Mouse (Mus musculus): ENCODE results near the gene Plbd2. TPM values are rescaled to one million over a fixed set of nuclear protein-coding genes. Genes with fewer than 3 reads are reported as not detected.

Plbd2 gene
- polyA plus RNA-seq, 1 experiment from 2014 or later: 42.1 TPM

DNA sequence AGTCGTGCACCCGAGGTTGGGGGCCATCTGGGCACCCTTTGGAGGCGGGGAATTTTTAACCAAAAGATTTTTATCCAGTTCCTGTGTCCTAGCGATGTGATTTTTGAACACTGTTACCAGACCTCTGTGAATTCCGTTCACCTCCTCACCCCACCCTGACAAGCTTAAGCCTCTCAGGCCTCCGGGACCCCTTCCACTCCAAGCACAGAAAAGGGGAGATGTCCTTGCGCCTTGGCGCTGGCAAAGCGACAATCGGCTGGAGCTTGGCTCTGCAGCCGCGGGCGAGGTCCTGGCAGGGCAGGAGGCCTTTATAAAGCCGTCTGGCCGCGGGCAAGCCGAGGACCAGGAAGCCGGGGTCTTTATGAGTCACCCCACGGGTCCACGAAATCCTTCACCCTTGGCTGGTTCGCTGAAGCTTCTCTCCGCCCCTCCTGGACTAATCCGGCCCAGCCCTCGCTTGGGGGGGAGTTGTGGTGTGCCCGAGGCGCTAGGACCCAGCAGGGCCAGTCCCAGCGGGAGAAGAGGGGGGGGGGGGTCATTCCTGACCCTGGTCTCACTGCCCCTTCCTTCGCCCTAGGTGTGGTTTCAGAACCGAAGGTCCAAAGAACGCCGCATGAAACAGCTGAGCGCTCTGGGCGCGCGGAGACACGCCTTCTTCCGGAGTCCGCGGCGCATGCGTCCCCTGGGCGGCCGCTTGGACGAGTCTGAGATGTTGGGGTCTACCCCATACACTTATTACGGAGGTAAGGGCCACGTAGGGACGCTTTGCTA is 67.5 kb downstream of the Plbd2 start:
- Histone ChIP-seq H3K27ac (ENCODE audit: low read depth) (no peak overlapping the region), H3K27me3 (replicated peaks; ENCODE audit: control insufficient read depth, insufficient read depth, low read length) (peaks cover 99% of the 10 kb centered on the region), H3K4me1 (replicated peaks; ENCODE audit: control insufficient read depth, insufficient read depth, low read length) (peaks cover 6% of the 10 kb centered on the region; the same call in 1 of the 2 replicates), H3K4me3 (ENCODE audit: low read depth, low read length) (peak overlapping the region; percentile 31), H3K9me3 (ENCODE audit: control insufficient read depth, low read length) (no peaks in the 10 kb centered on the region), H3K9ac (ENCODE audit: low read length) (no peak overlapping the region), H3K4me2 (ENCODE audit: low read length) (peak overlapping the region; percentile 50), H3K36me3 (ENCODE audit: control insufficient read depth, insufficient read depth, low read length) (no peaks in the 10 kb centered on the region)
- under 1% methylated on average over 47 of the region's 47 CpGs for WGBS
- no peak for DNase-seq (ENCODE audit: low spot score)
- no peak for ATAC-seq (replicated peaks; ENCODE audit: low FRiP score, low TSS enrichment, low read depth)

DNA sequence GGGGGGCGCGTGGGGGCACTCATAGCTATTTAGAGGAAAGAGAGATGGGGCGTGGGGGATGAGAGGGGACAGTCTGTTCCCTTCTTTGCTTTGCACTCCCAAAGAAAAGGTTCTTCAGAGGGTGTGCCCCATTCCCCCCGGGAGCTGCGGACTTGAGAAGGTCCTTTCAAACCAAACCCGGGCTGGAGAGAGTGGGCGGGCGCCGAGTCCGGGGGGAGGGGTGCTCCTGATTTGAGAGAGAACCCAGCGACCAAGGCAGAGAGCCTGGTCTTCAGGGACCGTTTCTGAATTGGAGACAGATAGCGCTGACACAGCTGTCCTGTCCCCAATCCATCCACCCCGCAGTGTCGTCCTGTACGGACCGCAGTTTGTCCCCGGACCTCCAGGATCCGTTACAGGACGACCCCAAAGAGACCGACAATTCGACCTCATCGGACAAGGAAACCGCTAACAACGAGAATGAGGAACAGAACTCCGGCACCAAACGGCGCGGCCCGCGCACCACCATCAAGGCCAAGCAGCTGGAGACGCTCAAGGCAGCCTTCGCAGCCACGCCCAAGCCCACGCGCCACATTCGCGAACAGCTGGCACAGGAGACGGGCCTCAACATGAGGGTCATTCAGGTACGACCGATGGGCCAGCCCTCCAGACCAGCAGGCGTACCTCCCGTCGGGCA is 68.3 kb downstream of the Plbd2 start:
- DNase-seq (ENCODE audit: low spot score) (peak; percentile 66), ATAC-seq (replicated peaks; ENCODE audit: low FRiP score, low TSS enrichment, low read depth) (no peak)
- WGBS: under 1% methylated on average over 44 of the region's 44 CpGs
- H3K4me3 ChIP-seq (ENCODE audit: low read depth, low read length): no peak overlapping the region; the same call in 1 of the 2 replicates
- H3K9ac ChIP-seq (ENCODE audit: low read length): no peak overlapping the region
- no peaks in the 10 kb centered on the region for H3K9me3 ChIP-seq (ENCODE audit: control insufficient read depth, low read length)
- H3K27me3 ChIP-seq (replicated peaks; ENCODE audit: control insufficient read depth, insufficient read depth, low read length): peaks cover 100% of the 10 kb centered on the region
- peaks cover 6% of the 10 kb centered on the region; the same call in 1 of the 2 replicates for H3K4me1 ChIP-seq (replicated peaks; ENCODE audit: control insufficient read depth, insufficient read depth, low read length)
- H3K27ac ChIP-seq (ENCODE audit: low read depth): no peak overlapping the region
- H3K4me2 ChIP-seq (ENCODE audit: low read length): no peak overlapping the region
- H3K36me3 ChIP-seq (ENCODE audit: control insufficient read depth, insufficient read depth, low read length): no peaks in the 10 kb centered on the region

DNA sequence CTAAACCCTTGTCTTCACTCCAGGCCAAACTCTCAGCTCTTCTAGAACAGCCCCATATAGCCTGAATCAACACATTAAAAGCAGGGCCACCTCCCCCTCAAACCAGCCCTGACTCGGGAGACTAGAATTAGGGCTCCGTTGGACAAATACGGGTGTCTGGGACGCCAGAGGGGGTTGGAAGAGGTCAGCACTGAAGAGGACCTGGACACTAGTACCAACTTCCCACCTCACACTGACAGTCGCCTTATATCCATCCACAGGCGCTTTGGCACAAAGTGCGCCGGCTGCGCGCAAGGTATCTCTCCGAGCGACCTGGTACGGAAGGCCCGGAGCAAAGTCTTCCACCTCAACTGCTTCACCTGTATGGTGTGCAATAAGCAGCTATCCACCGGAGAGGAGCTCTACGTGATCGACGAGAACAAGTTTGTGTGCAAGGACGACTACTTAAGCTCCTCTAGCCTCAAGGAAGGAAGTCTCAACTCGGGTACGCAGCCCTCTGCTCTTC is 69.1 kb downstream of the Plbd2 start:
- Histone ChIP-seq H3K27ac (ENCODE audit: low read depth) (no peak overlapping the region), H3K4me2 (ENCODE audit: low read length) (no peak overlapping the region), H3K27me3 (replicated peaks; ENCODE audit: control insufficient read depth, insufficient read depth, low read length) (peaks cover 100% of the 10 kb centered on the region), H3K9ac (ENCODE audit: low read length) (no peak overlapping the region), H3K9me3 (ENCODE audit: control insufficient read depth, low read length) (no peaks in the 10 kb centered on the region), H3K4me3 (ENCODE audit: low read depth, low read length) (no peak overlapping the region), H3K4me1 (replicated peaks; ENCODE audit: control insufficient read depth, insufficient read depth, low read length) (0 out of 2 replicates have a peak, but pooled peaks cover 6% of the 10 kb centered on the region), H3K36me3 (ENCODE audit: control insufficient read depth, insufficient read depth, low read length) (no peaks in the 10 kb centered on the region)
- no peak for ATAC-seq (replicated peaks; ENCODE audit: low FRiP score, low TSS enrichment, low read depth)
- WGBS: 3% methylated on average over 21 of the region's 21 CpGs
- DNase-seq (ENCODE audit: low spot score): no peak

Other genes with a start within 250 kb of the Plbd2 start
- not detected in 2 replicates for gene Lhx5, start 71.9 kb downstream of the Plbd2 start, polyA plus RNA-seq (2014; fragmentation: Nextera tagmentation; extraction: Ambion mirVana)
- 8.4 and 9.9 TPM in 2 replicates for gene Sdsl, start 30.8 kb downstream of the Plbd2 start, polyA plus RNA-seq (2014; fragmentation: Nextera tagmentation; extraction: Ambion mirVana)
- gene Sds, start 27.1 kb downstream of the Plbd2 start, polyA plus RNA-seq (2014; fragmentation: Nextera tagmentation; extraction: Ambion mirVana): not detected in 2 replicates
- gene Slc8b1, start 7.5 kb upstream of the Plbd2 start, polyA plus RNA-seq (2014; fragmentation: Nextera tagmentation; extraction: Ambion mirVana): 3.3 and 3.8 TPM in 2 replicates
- gene Tpcn1, start 85.0 kb upstream of the Plbd2 start, polyA plus RNA-seq (2014; fragmentation: Nextera tagmentation; extraction: Ambion mirVana): 22.7 and 23.6 TPM in 2 replicates
- gene Iqcd, start 85.4 kb upstream of the Plbd2 start, polyA plus RNA-seq (2014; fragmentation: Nextera tagmentation; extraction: Ambion mirVana): 0.24 and 0.48 TPM in 2 replicates
- gene Rita1, start 109.0 kb upstream of the Plbd2 start, polyA plus RNA-seq (2014; fragmentation: Nextera tagmentation; extraction: Ambion mirVana): 8.1 and 9.4 TPM in 2 replicates
- 39.3 and 41.0 TPM in 2 replicates for gene Ddx54, start 109.1 kb upstream of the Plbd2 start, polyA plus RNA-seq (2014; fragmentation: Nextera tagmentation; extraction: Ambion mirVana)
- not detected in 2 replicates for gene Cfap73, start 130.6 kb upstream of the Plbd2 start, polyA plus RNA-seq (2014; fragmentation: Nextera tagmentation; extraction: Ambion mirVana)
- 0.15 and 0.50 TPM in 2 replicates for gene Rasal1, start 145.2 kb upstream of the Plbd2 start, polyA plus RNA-seq (2014; fragmentation: Nextera tagmentation; extraction: Ambion mirVana)
- gene Dtx1, start 208.3 kb upstream of the Plbd2 start, polyA plus RNA-seq (2014; fragmentation: Nextera tagmentation; extraction: Ambion mirVana): 3.7 and 4.0 TPM in 2 replicates
- gene Oas2, start 246.2 kb upstream of the Plbd2 start, polyA plus RNA-seq (2014; fragmentation: Nextera tagmentation; extraction: Ambion mirVana): 0.26 and 0.50 TPM in 2 replicates

Measured in intestine, embryonic 14.5 days (tissue).